Mouse (Mus musculus) lung, postnatal 0 days (tissue): ENCODE measurements around the gene March4.

Source experiments
- CTCF ChIP-seq: IDR thresholded peaks from 2 replicates; pipeline ENCODE4 v1.5.1; 2016; ENCODE audit warnings: antibody characterized with exemption, mild to moderate bottlenecking
- EP300 ChIP-seq: IDR thresholded peaks from 2 replicates; pipeline ENCODE4 v1.6.1; 2016; ENCODE audit warnings: antibody characterized with exemption, mild to moderate bottlenecking, control low read depth

- TF ChIP-seq EP300, result no peak
- no peak for TF ChIP-seq CTCF
Measured at GRCm38 (mm10) chr1:72420220-72420619, 116.5 kb downstream of the March4 start.
